Mouse (Mus musculus) heart, postnatal 0 days (tissue): ENCODE results near the gene Trak1.

Source experiments
- CTCF ChIP-seq: IDR thresholded peaks from 2 replicates; pipeline ENCODE4 v1.5.1; 2016; ENCODE audit warnings: antibody characterized with exemption, control low read depth, low read depth
- EP300 ChIP-seq: IDR thresholded peaks from 2 replicates; pipeline ENCODE4 v1.6.1; 2016; ENCODE audit warnings: antibody characterized with exemption, low read depth

- TF ChIP-seq EP300, result peak; percentile 89; the same call in 1 of the 2 replicates
- TF ChIP-seq CTCF, result no peak
Measured at GRCm38 (mm10) chr9:121313656-121314374, 16.5 kb downstream of the Trak1 start.
